35 mouse cellular contexts compared by ENCODE assay signal in genomic region chr7:131009178-131009577, GRCm38 (mm10). TPM values are rescaled to one million over a fixed set of nuclear protein-coding genes. Genes with fewer than 3 reads are reported as not detected.
"Had no signal": no experiment of that assay in that cellular context is flagged by ENCODE, and none has a peak within 500 bp of the region (broad histone marks: within the 10 kb centered on the region; RNA-seq: fewer than 3 reads in every experiment).

No protein-coding gene starts in this region.

- H3K9me3 ChIP-seq: hindbrain, embryonic 15.5 days; limb, embryonic 15.5 days had no signal

- H3K4me3 ChIP-seq: gastrocnemius, adult 2 months; heart, embryonic 13.5 days; heart, embryonic 15.5 days; hindbrain, embryonic 13.5 days; hindbrain, embryonic 15.5 days; limb, embryonic 13.5 days; limb, embryonic 15.5 days; liver, embryonic 12.5 days had no signal

- H3K4me2 ChIP-seq: heart, embryonic 11.5 days; heart, embryonic 13.5 days; heart, embryonic 15.5 days; hindbrain, embryonic 13.5 days; hindbrain, embryonic 15.5 days; limb, embryonic 13.5 days; limb, embryonic 15.5 days; liver, embryonic 12.5 days had no signal

- H3K9ac ChIP-seq: heart, embryonic 13.5 days; heart, embryonic 15.5 days; hindbrain, embryonic 13.5 days; hindbrain, embryonic 15.5 days; limb, embryonic 13.5 days; limb, embryonic 15.5 days; liver, embryonic 12.5 days had no signal

- H3K27ac ChIP-seq: gastrocnemius, adult 2 months; heart, embryonic 13.5 days; heart, embryonic 15.5 days; hindbrain, embryonic 13.5 days; hindbrain, embryonic 15.5 days; hindbrain, postnatal 0 days; limb, embryonic 13.5 days; limb, embryonic 15.5 days; liver, embryonic 12.5 days had no signal

- H3K36me3 ChIP-seq: heart, embryonic 13.5 days; heart, embryonic 15.5 days; hindbrain, embryonic 13.5 days; hindbrain, embryonic 15.5 days; limb, embryonic 13.5 days; limb, embryonic 15.5 days; liver, embryonic 12.5 days had no signal

- DNase-seq: gastrocnemius, adult 2 months; gastrocnemius, postnatal 10 days; gastrocnemius, postnatal 25 days; heart, adult 18-20 months; heart, postnatal 14 days; heart, postnatal 36 days; kidney, adult 18-20 months; kidney, adult 8-10 months; kidney, postnatal 10 days; kidney, postnatal 25 days; kidney, postnatal 4 days; layer of hippocampus, adult 9-11 months; layer of hippocampus, postnatal 36 days; left cerebral cortex, postnatal 4 days had no signal

- H3K27me3 ChIP-seq: heart, embryonic 13.5 days; heart, embryonic 15.5 days; hindbrain, embryonic 13.5 days; hindbrain, embryonic 15.5 days; limb, embryonic 13.5 days; limb, embryonic 15.5 days; liver, embryonic 12.5 days had no signal

- H3K4me1 ChIP-seq: heart, embryonic 13.5 days; heart, embryonic 15.5 days; hindbrain, embryonic 13.5 days; hindbrain, embryonic 15.5 days; limb, embryonic 13.5 days; limb, embryonic 15.5 days; liver, embryonic 12.5 days had no signal

- ATAC-seq: hindbrain, postnatal 0 days; liver, embryonic 12.5 days had no signal

RNA-seq across cellular contexts. Expression of gene Dmbt1, which starts 22.7 kb away (rescaled TPM):
- total RNA-seq: gastrocnemius, adult 2 months; gastrocnemius, postnatal 10 days; gastrocnemius, postnatal 25 days; heart, postnatal 36 days; hematopoietic stem cell, adult 5-6 weeks; hindbrain, postnatal 0 days; layer of hippocampus, adult 8-10 months; layer of hippocampus, postnatal 14 days; layer of hippocampus, postnatal 36 days; left cerebral cortex, adult 18-20 months; left cerebral cortex, postnatal 10 days; left cerebral cortex, postnatal 25 days had no signal
- polyA plus RNA-seq: frontal cortex, adult 2 months; heart, embryonic 11.5 days; heart, embryonic 13.5 days; heart, postnatal 0 days; hindbrain, embryonic 11.5 days; hindbrain, embryonic 13.5 days; hindbrain, embryonic 15.5 days; hindbrain, postnatal 0 days; kidney, embryonic 14.5 days; kidney, embryonic 16.5 days; limb, embryonic 11.5 days; liver, embryonic 12.5 days had no signal
